Mouse (Mus musculus) spleen, postnatal 14 days (tissue): ENCODE data around the gene Adra2c.

Experiments
- DNase-seq, 2 experiments: peaks; one replicate each; pipeline ENCODE4 v3.0.0; 2021 to 2022; ENCODE audit warnings: low spot score in 2 of 2

Adra2c gene

GRCm38 (mm10) chr5:35278019-35278418 is at the start of gene Adra2c:
Gene Adra2c (plus strand): TSS chr5:35278319.
- DNase-seq, result no peak

GRCm38 (mm10) chr5:35233142-35233541 is 45.0 kb upstream of the Adra2c start:
- no peak for DNase-seq

GRCm38 (mm10) chr5:35237757-35238156 is 40.4 kb upstream of the Adra2c start:
- no peak for DNase-seq

GRCm38 (mm10) chr5:35238627-35239026 is 39.5 kb upstream of the Adra2c start:
- no peak for DNase-seq

GRCm38 (mm10) chr5:35241556-35241955 is 36.6 kb upstream of the Adra2c start:
- no peak for DNase-seq

- peak in 1 of 2 experiments; percentile 4 for DNase-seq
These were observed 33.9 kb upstream of the Adra2c start for GRCm38 (mm10) chr5:35244204-35244603.

- no peak for DNase-seq
These were observed 32.4 kb upstream of the Adra2c start for GRCm38 (mm10) chr5:35245555-35246273.

GRCm38 (mm10) chr5:35254964-35255716 is 23.0 kb upstream of the Adra2c start:
- DNase-seq, result no peak

GRCm38 (mm10) chr5:35263716-35264115 is 14.4 kb upstream of the Adra2c start:
- no peak for DNase-seq

GRCm38 (mm10) chr5:35267486-35267885 is 10.6 kb upstream of the Adra2c start:
- DNase-seq, result no peak

GRCm38 (mm10) chr5:35275356-35275755 is 2.8 kb upstream of the Adra2c start:
- no peak for DNase-seq

- no peak for DNase-seq
These were observed 899 bp downstream of the Adra2c start for GRCm38 (mm10) chr5:35278741-35279695.

GRCm38 (mm10) chr5:35279696-35280001 is 1.5 kb downstream of the Adra2c start:
- no peak for DNase-seq

GRCm38 (mm10) chr5:35280002-35280782 is 2.1 kb downstream of the Adra2c start:
- no peak for DNase-seq

GRCm38 (mm10) chr5:35280783-35281165 is 2.7 kb downstream of the Adra2c start:
- DNase-seq, result no peak

- no peak for DNase-seq
These were observed 7.2 kb downstream of the Adra2c start for GRCm38 (mm10) chr5:35285281-35285680.

GRCm38 (mm10) chr5:35286190-35286589 is 8.1 kb downstream of the Adra2c start:
- DNase-seq, result no peak

GRCm38 (mm10) chr5:35299621-35300020 is 21.5 kb downstream of the Adra2c start:
- no peak for DNase-seq

- no peak for DNase-seq
These were observed 26.1 kb downstream of the Adra2c start for GRCm38 (mm10) chr5:35304191-35304590.

- DNase-seq, result no peak
These were observed 27.2 kb downstream of the Adra2c start for GRCm38 (mm10) chr5:35305332-35305731.

GRCm38 (mm10) chr5:35306692-35307091 is 28.6 kb downstream of the Adra2c start:
- no peak for DNase-seq
